Mouse (Mus musculus) monocyte, adult 2 months (primary cell): ENCODE measurements around the gene Nacc2.

Source experiments
- DNase-seq, 2 experiments: peaks; one replicate each; pipeline ENCODE4 v3.0.0; 2022; ENCODE audit warnings: low spot score in 2 of 2, low read depth in 1 of 2

Nacc2 gene

DNA sequence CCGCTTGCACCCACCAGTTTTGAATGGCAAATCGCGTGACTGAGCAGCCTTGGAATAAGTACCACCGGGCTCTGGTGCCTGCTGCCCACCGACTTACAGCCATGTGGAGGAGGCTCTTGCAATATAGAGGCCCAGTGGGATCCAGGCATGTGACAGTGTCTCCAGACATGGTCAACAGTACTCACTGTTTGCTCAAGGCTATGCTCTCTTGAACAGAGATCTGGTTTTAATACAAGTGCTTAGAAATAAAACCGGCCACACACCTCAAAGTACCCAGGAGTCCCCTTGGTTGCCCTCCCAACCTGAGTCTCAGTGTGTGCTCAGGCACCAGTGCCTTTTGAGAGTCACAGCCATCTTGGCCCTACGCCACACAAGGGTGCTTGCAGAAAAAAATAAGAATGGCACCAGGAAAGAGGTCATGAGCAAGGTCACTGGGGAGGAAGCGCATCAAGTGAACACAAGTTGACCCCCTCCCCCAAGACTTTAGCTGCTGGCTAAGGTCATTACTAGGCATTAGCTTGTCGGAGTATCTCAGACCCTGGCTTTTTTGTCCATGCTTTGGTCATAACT lies at the start of gene Nacc2:
Nacc2 (minus strand) TSS at position 142 of the 570 bp plus-strand sequence.
- no peak for DNase-seq

- no peak for DNase-seq
Measured at GRCm38 (mm10) chr2:26172166-26172565, 49.1 kb upstream of the Nacc2 start.

DNA sequence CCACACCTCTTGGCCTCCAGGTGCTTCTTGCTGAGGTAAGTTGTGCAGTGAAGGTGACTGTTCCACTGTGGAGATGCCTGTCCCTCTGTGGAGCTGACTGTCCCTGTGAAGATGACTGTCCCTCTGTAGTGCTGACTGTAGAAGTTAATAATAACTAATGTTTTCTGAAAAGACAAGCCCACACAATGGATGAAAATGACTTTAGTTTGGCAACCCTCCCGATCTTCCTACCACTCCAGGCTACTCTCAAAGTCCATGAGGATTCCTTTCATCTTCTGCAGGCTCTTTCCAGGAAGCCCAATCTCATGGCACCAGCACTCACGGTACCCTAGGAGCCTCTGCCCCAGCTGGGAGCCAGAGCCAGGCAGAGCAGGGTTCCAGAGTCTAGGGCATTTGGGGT lies 47.4 kb upstream of the Nacc2 start:
- no peak for DNase-seq

DNA sequence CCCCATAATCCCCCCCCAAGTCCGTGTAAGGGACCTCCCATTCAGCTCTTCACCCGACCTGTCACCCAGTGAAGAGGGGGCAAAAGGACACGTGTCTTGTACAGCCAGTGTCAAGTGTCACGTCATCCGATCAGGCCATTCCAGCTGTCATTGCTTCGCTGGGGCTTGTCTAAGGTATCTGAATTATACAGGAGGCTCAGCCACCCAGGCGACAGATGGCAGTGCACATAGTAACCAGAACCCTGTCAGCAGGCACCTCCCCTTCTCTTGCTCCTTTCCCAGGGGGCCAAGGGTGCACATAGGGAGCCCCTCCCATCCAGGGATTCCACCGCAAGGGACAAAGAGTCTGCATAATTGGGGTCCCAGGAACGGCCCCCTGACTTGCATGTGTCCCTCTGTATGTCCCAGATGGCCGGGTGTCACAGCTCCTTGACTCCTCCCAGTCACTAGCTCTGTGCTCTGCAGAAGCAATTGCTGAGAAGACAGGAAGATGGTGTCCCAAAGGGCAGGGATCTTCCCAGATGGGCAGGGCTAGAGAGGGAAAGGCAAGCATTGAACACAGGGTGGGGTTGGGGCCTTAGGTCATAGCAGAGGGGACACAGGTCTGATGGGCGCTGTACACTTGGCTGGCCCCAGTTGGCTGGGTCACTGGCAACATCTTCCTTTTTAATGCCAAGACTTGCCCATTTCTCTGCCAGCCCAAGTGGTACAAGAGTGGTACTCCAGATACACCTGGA lies 46.0 kb upstream of the Nacc2 start:
- DNase-seq: no peak

- no peak for DNase-seq
Measured at GRCm38 (mm10) chr2:26166890-26167289, 43.9 kb upstream of the Nacc2 start.

- DNase-seq: no peak
Measured at GRCm38 (mm10) chr2:26158064-26158463, 35.0 kb upstream of the Nacc2 start.

- no peak for DNase-seq
Measured at GRCm38 (mm10) chr2:26156191-26156977, 33.4 kb upstream of the Nacc2 start.

GRCm38 (mm10) chr2:26155737-26156136 lies 32.7 kb upstream of the Nacc2 start:
- DNase-seq: no peak

DNA sequence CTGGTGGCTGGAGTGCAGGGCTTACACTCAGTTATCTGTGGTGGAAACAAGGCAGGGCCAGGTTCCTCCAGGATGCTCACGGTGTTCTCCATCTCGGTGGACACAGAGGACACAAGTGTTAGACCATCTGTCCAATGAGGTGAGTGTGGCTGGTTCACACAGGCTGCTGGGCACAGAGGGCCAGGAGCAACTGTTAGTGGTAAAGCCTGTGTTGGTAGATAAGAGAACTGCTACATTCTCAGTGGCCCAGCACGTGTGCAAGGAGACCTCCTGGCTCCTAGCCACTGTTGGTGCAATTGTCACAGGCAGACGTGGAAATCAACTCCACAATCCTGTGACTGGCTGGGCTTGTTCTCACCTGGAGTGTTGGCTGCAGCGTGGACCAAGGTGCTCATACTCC lies 31.6 kb upstream of the Nacc2 start:
- no peak for DNase-seq

DNA sequence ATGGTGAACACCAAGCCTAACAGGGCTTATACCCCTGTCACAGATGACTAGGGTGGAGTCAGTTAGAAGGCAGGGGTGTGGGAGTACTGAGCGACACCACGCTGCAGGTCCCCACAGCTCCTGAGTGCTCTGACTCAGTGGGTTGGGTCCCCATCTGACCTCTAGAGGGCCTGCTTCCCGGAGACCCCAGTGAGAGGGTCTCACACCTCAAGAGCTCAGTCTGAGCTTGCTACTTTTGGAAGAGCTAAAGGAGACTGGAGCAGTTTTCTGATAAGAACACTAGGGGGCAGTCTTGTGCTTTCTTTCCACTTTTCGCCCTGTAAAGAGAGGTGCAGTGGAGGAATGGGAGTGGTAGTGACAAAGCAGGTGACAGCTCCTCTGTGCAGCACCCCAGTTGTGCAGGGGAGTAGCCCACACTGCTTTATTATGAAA lies 30.9 kb upstream of the Nacc2 start:
- no peak for DNase-seq

- no peak for DNase-seq
Measured at GRCm38 (mm10) chr2:26153295-26153694, 30.3 kb upstream of the Nacc2 start.

DNA sequence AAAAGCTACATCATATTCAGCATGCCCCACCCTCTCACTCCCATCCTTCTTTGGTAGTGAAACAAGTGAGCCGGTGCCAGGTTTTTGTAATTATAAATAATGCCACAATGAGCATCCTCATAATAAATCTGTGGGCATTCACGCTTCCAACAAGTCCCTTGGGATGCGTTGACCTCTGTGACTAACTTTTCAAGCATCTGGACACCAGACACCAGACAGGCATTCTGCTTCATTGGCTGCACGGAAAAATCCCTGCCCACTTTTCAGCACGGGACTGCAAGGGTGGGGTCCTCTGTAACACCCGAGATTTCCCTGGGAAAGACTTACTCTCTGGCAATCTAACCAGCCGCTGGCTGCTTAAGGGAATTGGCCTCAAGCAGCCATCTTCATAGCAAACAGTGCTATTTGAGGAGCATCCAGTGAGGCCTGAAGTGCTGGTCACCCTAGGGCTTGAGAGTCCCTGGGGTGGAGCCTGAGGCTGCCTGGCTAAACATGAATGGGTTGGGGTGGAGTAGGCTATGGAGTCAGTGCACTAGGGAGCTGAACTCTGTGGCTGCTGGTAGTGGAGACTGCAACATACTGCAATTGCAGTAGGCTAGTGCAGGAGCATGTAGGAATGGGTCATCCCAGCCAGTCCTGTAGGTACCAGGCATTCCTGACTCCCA lies 24.8 kb upstream of the Nacc2 start:
- DNase-seq: no peak

- DNase-seq: no peak
Measured at GRCm38 (mm10) chr2:26146337-26147042, 23.5 kb upstream of the Nacc2 start.

DNA sequence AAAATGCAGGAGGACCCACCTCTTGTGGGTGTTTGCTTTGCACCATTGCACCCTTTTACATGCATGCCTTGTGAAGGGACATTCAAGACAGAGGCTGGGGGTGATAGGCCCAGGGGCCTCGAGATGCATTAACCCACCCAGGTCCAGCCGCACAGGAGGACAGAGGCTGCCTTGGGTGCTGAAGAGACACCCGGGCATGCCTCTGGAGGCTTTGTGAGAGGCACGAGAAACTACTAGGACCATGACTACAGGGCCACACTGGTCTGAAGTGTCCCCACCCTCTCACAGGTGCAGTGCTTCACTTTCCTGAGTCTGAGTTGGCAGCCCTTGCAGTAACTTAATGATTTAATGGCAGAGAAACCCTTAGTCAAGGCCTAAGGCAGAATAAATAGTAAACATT lies 22.1 kb upstream of the Nacc2 start:
- no peak for DNase-seq

GRCm38 (mm10) chr2:26144331-26144730 lies 21.3 kb upstream of the Nacc2 start:
- DNase-seq: no peak

DNA sequence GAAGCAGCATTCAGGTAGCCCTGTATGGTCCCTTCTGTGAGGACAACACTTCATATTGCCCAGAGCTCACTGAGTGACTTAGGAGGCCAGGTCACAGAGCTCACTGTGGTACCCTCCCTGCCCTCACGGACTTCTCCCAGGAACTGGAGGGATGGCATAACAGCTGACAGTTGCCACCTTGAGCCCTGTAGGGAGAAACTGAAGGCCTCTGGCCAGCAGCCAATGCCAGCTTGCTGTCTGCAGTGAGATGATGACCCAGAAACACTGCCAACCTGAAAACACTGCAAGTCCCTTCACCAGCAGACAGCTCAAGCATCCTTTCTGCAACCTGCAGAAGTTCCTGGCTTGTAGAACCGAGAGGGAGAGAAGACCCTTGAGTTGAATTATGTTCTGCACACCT lies 20.5 kb upstream of the Nacc2 start:
- no peak for DNase-seq

DNA sequence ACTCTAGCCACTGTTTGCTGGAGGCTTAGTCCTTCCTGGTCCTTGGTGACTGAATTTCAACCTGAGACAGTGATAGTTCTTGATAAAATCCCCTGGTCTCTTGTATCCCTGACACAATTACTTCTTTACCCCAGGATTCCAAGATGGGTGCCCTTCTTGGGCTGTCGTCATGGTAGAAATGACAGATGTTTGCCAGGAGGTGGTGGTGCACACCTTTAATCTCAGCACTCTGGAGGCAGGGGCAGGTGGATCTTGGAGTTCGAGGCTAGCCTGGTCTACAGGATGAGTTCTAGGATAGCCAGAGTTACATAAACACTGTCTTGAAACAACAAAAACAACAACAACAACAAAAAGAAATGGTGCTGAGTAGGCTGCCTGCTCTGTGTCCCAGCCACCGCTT lies 20.0 kb upstream of the Nacc2 start:
- no peak for DNase-seq

DNA sequence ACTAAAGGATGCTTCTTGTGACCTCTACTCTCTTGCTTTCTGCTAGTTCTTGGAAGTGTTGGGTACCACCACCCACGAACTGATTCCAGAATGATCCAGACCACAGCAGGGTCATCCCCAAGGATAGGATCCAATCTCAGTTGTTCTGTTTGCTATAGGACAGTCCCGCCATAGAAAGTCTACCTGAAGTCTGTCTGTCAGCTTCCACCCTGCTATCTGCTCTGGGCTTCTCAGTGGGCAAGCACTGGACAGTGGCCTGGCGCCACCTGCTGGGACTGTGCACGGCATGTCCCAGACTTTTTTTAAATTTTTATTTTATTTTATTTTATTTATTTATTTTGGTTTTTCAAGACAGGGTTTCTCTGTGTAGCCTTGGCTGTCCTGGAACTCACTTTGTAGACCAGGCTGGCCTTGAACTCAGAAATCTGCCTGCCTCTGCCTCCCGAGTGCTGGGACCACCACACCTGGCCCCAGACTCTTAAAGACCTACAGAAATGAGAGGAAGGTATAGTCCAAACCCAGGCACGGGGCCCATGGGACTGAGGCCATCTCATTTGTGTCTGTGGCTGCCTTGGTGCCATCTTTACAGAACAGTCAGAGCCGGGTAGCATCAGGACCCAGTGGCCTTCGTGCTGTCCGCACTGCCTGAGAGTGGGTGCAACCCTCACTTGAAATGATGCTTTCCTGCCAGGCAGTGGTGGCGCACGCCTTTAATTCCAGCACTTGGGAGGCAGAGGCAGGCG lies 19.0 kb upstream of the Nacc2 start:
- no peak for DNase-seq

DNA sequence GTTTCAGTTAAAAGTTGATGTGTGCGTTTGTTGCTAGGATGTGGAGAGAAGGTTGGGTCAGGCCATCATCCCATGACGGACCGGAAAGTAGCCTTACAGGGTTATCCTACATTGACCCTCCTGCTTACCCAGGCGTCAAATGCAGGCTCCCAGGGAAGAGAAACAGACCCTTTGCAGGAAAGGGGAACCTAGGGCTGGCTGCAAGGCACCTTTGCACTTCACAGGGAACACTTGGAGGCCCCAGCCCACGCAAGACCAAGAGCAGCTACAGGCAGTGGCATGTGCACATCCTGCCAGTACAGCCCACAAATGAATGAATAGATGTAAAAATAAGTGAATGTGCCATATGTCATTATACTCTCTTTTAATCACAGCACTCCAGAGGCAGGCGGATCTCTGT lies 17.9 kb upstream of the Nacc2 start:
- no peak for DNase-seq

- peak; percentile 95 to 97 for DNase-seq
Measured at GRCm38 (mm10) chr2:26140292-26140819, 17.3 kb upstream of the Nacc2 start.
